Mouse (Mus musculus) brain, embryonic 14.5 days (tissue): ENCODE measurements around the gene Tmem186. TPM values are rescaled to one million over a fixed set of nuclear protein-coding genes. Genes with fewer than 3 reads are reported as not detected.
A peak's percentile ranks its signal among the peaks of the same experiment; 100 is the strongest.

ENCODE experiments used
- DNase-seq: peaks from one replicate; pipeline ENCODE4 v3.0.0-alpha.2; 2011; ENCODE audit warnings: low read depth
- CTCF ChIP-seq: fragments of 200-500 bp; IDR thresholded peaks from 2 replicates; pipeline ENCODE4 v1.5.1; 2012; ENCODE audit warnings: inconsistent platforms, mild to moderate bottlenecking, moderate library complexity, borderline replicate concordance; ENCODE audit not compliant: insufficient read depth, insufficient read length; ENCODE audit errors: extremely low read depth
- POLR2A ChIP-seq: fragments of 200-500 bp; IDR thresholded peaks from 2 replicates; pipeline ENCODE4 v1.6.1; 2012; ENCODE audit warnings: mild to moderate bottlenecking, inconsistent platforms, borderline replicate concordance; ENCODE audit not compliant: poor library complexity, insufficient read depth, insufficient read length, severe bottlenecking; ENCODE audit errors: extremely low read depth
- polyA plus RNA-seq: library from polyadenylated mRNA; depleted of rRNA; stranded (reverse); fragments of >200 nt; gene quantifications from 2 replicates; pipeline ENCODE4 v1.2.3, GENCODE M21; 2012

Gene Tmem186
- polyA plus RNA-seq, 1 experiment: 21.0 TPM

DNA sequence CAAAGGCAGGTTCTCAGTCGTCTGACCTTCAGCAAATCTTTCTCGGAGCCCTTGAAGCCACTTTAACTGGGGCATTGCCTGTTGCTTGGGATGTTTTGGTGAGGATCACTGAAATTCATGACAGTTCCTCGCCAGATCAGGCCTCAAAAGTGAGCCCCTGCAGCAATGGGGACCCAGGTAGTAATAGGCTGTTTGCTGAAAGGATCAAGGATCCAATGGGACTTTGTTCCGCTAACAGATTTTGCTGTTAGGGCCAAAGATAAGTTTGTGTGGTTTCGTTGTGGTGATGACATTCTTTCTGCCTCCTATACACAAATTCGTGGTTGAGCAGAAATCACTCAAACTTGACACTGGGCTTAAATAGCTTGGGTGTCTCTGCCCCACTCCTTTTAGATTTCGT is 619 bp upstream of the Tmem186 start:
- no peak for DNase-seq
- TF ChIP-seq CTCF: no peak

- no peak for DNase-seq
- TF ChIP-seq POLR2A (no peak), CTCF (no peak)
Observed at GRCm38 (mm10) chr16:8636867-8637216, 670 bp downstream of the Tmem186 start.

DNA sequence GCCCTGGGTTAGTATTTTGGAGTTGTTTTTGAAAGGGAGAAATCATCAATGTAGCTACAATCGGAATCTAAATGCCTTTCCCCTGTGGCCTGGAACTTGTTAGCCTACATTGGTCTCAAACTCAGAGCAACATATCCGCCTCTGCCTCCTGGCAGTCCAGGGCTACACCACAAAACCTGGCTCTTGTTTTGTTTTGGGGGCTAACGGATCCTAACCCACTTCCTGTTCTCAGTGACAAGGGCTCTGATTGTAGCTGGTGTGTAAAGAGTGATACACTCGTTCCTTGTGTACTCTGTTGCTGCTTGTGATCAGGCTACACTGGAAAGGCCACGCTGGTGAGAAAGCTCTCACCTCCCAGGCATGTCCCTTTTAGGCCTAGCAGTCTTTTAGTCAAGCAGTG is 6.1 kb downstream of the Tmem186 start:
- TF ChIP-seq CTCF: no peak
- TF ChIP-seq POLR2A: no peak
- no peak for DNase-seq

- DNase-seq: no peak
- no peak for TF ChIP-seq POLR2A
- no peak for TF ChIP-seq CTCF
Observed at GRCm38 (mm10) chr16:8630419-8630818, 7.1 kb downstream of the Tmem186 start.

GRCm38 (mm10) chr16:8620315-8621115 is 17.0 kb downstream of the Tmem186 start:
- DNase-seq: no peak
- TF ChIP-seq POLR2A (no peak), CTCF (no peak)

- TF ChIP-seq CTCF (no peak), POLR2A (no peak)
- DNase-seq: peak; percentile 6
Observed at GRCm38 (mm10) chr16:8619659-8620314, 17.7 kb downstream of the Tmem186 start.

DNA sequence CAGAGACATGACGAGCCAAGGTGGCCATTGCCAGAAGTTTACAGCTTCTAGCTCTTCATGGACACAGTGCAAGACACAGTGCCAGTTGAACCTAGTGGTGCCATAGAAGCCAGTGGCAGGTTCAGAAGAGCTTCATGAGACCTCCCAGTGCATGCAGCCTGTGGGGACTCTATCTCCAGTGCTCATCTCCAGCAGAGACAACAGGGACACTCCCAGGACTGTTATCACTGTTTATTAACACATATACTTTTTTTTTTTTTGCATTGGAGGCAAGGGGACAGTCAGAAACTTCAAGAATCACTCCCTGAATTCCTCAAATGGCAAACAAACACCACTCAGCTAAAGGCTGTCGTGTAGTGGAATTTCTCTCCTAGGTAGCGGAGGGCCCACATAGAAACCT is 24.1 kb downstream of the Tmem186 start:
- TF ChIP-seq POLR2A (no peak), CTCF (no peak)
- DNase-seq: no peak

DNA sequence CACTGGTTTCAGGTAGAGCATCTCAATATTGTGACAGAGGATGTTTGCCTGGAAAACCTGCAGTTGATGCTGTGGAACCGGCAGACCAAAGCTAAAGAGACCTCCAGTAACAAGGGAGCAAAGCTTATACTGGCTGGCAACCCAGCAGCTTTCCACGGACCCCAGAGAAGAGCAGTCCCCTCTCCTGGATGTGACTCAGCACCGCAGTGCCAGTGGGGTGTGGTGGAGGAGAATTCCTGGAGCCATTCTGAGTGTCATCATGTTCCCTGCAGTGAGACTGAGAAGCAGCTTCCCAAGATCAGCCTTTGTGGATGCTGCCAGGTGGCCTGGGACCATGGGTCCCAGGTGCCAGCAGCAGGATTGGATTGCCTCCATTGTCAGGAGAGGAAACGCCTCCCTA is 24.5 kb downstream of the Tmem186 start:
- no peak for TF ChIP-seq CTCF
- TF ChIP-seq POLR2A: no peak
- no peak for DNase-seq

DNA sequence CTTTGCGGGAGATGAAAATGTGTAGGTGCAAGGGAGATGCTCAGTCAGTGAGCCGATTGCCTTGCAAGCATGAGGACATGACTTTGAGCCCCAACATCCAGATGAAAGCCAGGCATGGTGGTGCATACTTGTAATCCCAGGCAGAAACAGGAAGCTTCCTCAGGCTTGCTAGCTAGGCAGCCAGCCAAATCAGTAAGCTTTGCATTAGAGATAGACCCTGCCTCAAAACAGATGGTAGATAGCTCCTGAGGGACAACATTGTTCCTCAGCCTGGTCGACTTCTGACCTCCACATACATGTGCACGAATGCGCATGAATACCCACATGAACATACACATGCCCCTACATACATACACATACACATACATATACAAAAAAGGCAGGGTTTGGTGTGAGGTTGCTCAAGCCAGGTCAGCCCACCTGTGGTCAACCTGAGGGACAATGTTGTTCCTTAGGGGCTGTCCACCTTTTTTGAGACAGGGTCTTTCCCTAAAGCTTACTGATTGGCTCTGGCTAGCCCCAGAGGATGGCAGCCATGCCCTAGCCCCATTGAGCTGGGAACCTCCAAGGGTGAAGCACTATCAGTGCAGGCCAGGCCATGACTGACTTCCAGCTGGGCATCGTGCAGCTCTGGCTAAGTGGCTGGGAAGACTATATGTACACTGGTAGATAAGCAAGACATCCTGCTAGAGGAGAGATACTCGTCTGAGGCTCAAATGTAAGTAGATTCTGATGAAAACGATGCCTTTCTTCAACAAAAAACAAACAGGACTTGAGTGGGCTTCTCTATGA is 25.1 kb downstream of the Tmem186 start:
- DNase-seq: no peak
- TF ChIP-seq CTCF: no peak
- no peak for TF ChIP-seq POLR2A

DNA sequence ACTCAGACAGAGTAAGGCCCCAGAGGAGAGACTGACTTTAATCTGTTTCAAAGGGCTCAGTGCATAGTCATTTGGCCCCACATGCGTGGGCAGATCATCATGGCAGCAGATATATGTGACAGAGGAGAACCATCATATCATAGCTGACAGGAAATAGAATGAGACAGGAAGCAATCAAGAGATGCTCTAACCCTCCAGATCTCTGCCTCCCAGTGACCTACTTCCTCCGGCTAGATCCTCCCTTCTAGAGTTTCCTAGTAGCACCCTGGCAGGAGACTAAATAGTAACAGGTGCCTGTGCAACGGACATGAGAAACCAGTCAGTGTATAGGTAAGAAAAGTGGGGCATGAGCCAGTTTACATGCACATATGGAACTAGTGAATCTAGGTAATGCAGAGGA is 27.1 kb downstream of the Tmem186 start:
- TF ChIP-seq CTCF (no peak), POLR2A (no peak)
- no peak for DNase-seq

- TF ChIP-seq CTCF (no peak), POLR2A (no peak)
Observed at GRCm38 (mm10) chr16:8603789-8604188, 33.7 kb downstream of the Tmem186 start.

More at GRCm38 (mm10) chr16:8603789-8604188, 33.7 kb downstream of the Tmem186 start:
- DNase-seq: no peak
